Mouse (Mus musculus) midbrain, postnatal 0 days (tissue): Measurements from ENCODE around the gene Rnase4. TPM values are rescaled to one million over a fixed set of nuclear protein-coding genes. Genes with fewer than 3 reads are reported as not detected.

Experiments
- ATAC-seq: fragments of 200-750 bp; cut with Nextera tagmentation; 2 replicates; pipeline ENCODE4 v1.8.0; 2017; ENCODE audit warnings: moderate number of reproducible peaks, mild to moderate bottlenecking, moderate TSS enrichment, moderate library complexity; ENCODE audit not compliant: low FRiP score
- DNase-seq: peaks from one replicate; pipeline ENCODE4 v3.0.0-alpha.2; 2015; ENCODE audit warnings: low spot score
- H3K27ac ChIP-seq: fragments of 300-500 bp; sonication (generic); 2 replicates; pipeline ENCODE4 v1.5.1; 2014; ENCODE audit warnings: low read depth, mild to moderate bottlenecking, low read length, mixed read lengths
- H3K27me3 ChIP-seq: fragments of 300-500 bp; sonication (generic); 2 replicates; pipeline ENCODE4 v1.6.1; 2014; ENCODE audit warnings: low read length, control low read depth, mixed read lengths; ENCODE audit not compliant: insufficient read depth
- H3K36me3 ChIP-seq: fragments of 300-500 bp; sonication (generic); 2 replicates; pipeline ENCODE4 v1.6.1; 2014; ENCODE audit warnings: low read length, control low read depth, mixed read lengths; ENCODE audit not compliant: insufficient read depth
- H3K4me1 ChIP-seq: fragments of 300-500 bp; sonication (generic); 2 replicates; pipeline ENCODE4 v1.6.1; 2014; ENCODE audit warnings: mild to moderate bottlenecking, control low read depth, antibody characterized with exemption, low read length, mixed read lengths; ENCODE audit not compliant: insufficient read depth
- H3K4me2 ChIP-seq: fragments of 300-500 bp; sonication (generic); 2 replicates; pipeline ENCODE4 v1.6.1; 2014; ENCODE audit warnings: low read depth, mild to moderate bottlenecking, low read length, mixed read lengths; ENCODE audit not compliant: poor library complexity, severe bottlenecking
- H3K4me3 ChIP-seq: fragments of 300-500 bp; sonication (generic); 2 replicates; pipeline ENCODE4 v1.5.1; 2014; ENCODE audit warnings: low read depth, mild to moderate bottlenecking, low read length, moderate library complexity
- H3K9ac ChIP-seq: fragments of 300-500 bp; sonication (generic); replicated peaks from 2 replicates; pipeline ENCODE4 v1.6.1; 2014; ENCODE audit warnings: mild to moderate bottlenecking, low read length, moderate library complexity, mixed read lengths; ENCODE audit not compliant: poor library complexity, severe bottlenecking
- H3K9me3 ChIP-seq: fragments of 300-500 bp; sonication (generic); 2 replicates; pipeline ENCODE4 v1.6.1; 2016; ENCODE audit warnings: low read length, control low read depth
- CTCF ChIP-seq: IDR thresholded peaks from 2 replicates; pipeline ENCODE4 v1.5.1; 2016; ENCODE audit warnings: antibody characterized with exemption, mild to moderate bottlenecking
- WGBS: fragments of 180-500 bp; shearing (Covaris S2); extraction: QIAGEN DNeasy Blood & Tissue Kit; methylation state at CpG from one replicate; pipeline ENCODE4 v1.1.7; 2014; 5-methylcytosine and 5-hydroxymethylcytosine counted together
- polyA plus RNA-seq: library from polyadenylated mRNA; unstranded; fragments of >200 nt; fragmentation: Nextera tagmentation; extraction: Ambion mirVana; gene quantifications from 2 replicates; pipeline ENCODE4 v1.2.1, GENCODE M21; 2015
- total RNA-seq: library from RNA; depleted of rRNA; stranded (reverse); fragments of >200 nt; gene quantifications from 2 replicates; pipeline ENCODE4 v1.2.3, GENCODE M21; 2014; rRNA removed

Gene Rnase4
- total and polyA plus RNA-seq, 2 experiments from 2014 or later, result 14.9 to 29.3 TPM

- H3K36me3 ChIP-seq, result no peaks in the 10 kb centered on the region
- H3K27me3 ChIP-seq, result no peaks in the 10 kb centered on the region
- ATAC-seq (no peak), DNase-seq (no peak)
- 75% methylated on average over 5 of the region's 5 CpGs for WGBS
- TF ChIP-seq CTCF, result no peak
- H3K4me1 ChIP-seq, result no peaks in the 10 kb centered on the region
- no peaks in the 10 kb centered on the region for H3K9me3 ChIP-seq
- H3K4me2 ChIP-seq, result no peak overlapping the region
- no peak overlapping the region for H3K27ac ChIP-seq
- no peak overlapping the region for H3K9ac ChIP-seq
- H3K4me3 ChIP-seq, result no peak overlapping the region
Observed at GRCm38 (mm10) chr14:51149164-51149563, 58.3 kb downstream of the Rnase4 start.

GRCm38 (mm10) chr14:51150206-51150831 is 59.4 kb downstream of the Rnase4 start:
- H3K4me1 ChIP-seq, result no peaks in the 10 kb centered on the region
- H3K9me3 ChIP-seq, result no peaks in the 10 kb centered on the region
- no peak overlapping the region for H3K27ac ChIP-seq
- WGBS, result 93% methylated on average over 3 of the region's 3 CpGs
- no peak for ATAC-seq
- H3K36me3 ChIP-seq, result no peaks in the 10 kb centered on the region
- no peak overlapping the region for H3K4me2 ChIP-seq
- no peak overlapping the region for H3K9ac ChIP-seq
- DNase-seq, result no peak
- no peak for TF ChIP-seq CTCF
- no peaks in the 10 kb centered on the region for H3K27me3 ChIP-seq
- H3K4me3 ChIP-seq, result no peak overlapping the region

- Histone ChIP-seq H3K27me3 (no peaks in the 10 kb centered on the region), H3K4me2 (no peak overlapping the region), H3K4me1 (no peaks in the 10 kb centered on the region), H3K4me3 (no peak overlapping the region), H3K27ac (no peak overlapping the region), H3K36me3 (no peaks in the 10 kb centered on the region), H3K9ac (no peak overlapping the region), H3K9me3 (no peaks in the 10 kb centered on the region)
- DNase-seq (no peak), ATAC-seq (no peak)
- TF ChIP-seq CTCF, result no peak
- WGBS, result 88% methylated on average over 5 of the region's 5 CpGs
Observed at GRCm38 (mm10) chr14:51152249-51152870, 61.5 kb downstream of the Rnase4 start.

Other genes starting within 250 kb of the Rnase4 start
- gene Tep1, start 220.5 kb upstream of the Rnase4 start, total RNA-seq, result 4.9 and 7.2 TPM in 2 replicates
- 1.9 and 2.2 TPM in 2 replicates for gene Tep1, start 220.5 kb upstream of the Rnase4 start, polyA plus RNA-seq
- 3.8 and 5.0 TPM in 2 replicates for gene Klhl33, start 193.6 kb upstream of the Rnase4 start, total RNA-seq
- gene Klhl33, start 193.6 kb upstream of the Rnase4 start, polyA plus RNA-seq, result 2.4 and 2.9 TPM in 2 replicates
- 43.7 and 83.3 TPM in 2 replicates for gene Osgep, start 166.2 kb upstream of the Rnase4 start, total RNA-seq
- 64.9 and 70.4 TPM in 2 replicates for gene Osgep, start 166.2 kb upstream of the Rnase4 start, polyA plus RNA-seq
- gene Apex1, start 166.1 kb upstream of the Rnase4 start, total RNA-seq, result 79.9 and 84.1 TPM in 2 replicates
- 150 and 162 TPM in 2 replicates for gene Apex1, start 166.1 kb upstream of the Rnase4 start, polyA plus RNA-seq
- 65.4 and 105 TPM in 2 replicates for gene Pip4p1, start 160.2 kb upstream of the Rnase4 start, total RNA-seq
- gene Pip4p1, start 160.2 kb upstream of the Rnase4 start, polyA plus RNA-seq, result 98.4 and 99.4 TPM in 2 replicates
- gene Pnp, start 160.0 kb upstream of the Rnase4 start, total RNA-seq, result 18.8 and 35.9 TPM in 2 replicates
- 12.5 and 14.4 TPM in 2 replicates for gene Pnp, start 160.0 kb upstream of the Rnase4 start, polyA plus RNA-seq
- 0.82 and 8.3 TPM in 2 replicates for gene Gm49342, start 146.6 kb upstream of the Rnase4 start, total RNA-seq
- 0.70 and 0.75 TPM in 2 replicates for gene Gm49342, start 146.6 kb upstream of the Rnase4 start, polyA plus RNA-seq
- 1.1 and 1.4 TPM in 2 replicates for gene Pnp2, start 135.1 kb upstream of the Rnase4 start, total RNA-seq
- 1.4 and 1.8 TPM in 2 replicates for gene Pnp2, start 135.1 kb upstream of the Rnase4 start, polyA plus RNA-seq
- not detected in 2 replicates for gene Rnase10, start 83.3 kb upstream of the Rnase4 start, total RNA-seq
- 0.13 TPM in 1 of 2 replicates, not detected in the other for gene Rnase10, start 83.3 kb upstream of the Rnase4 start, polyA plus RNA-seq
- gene Rnase9, start 49.2 kb upstream of the Rnase4 start, total RNA-seq, result not detected in 2 replicates
- gene Rnase9, start 49.2 kb upstream of the Rnase4 start, polyA plus RNA-seq, result not detected in 2 replicates
- not detected in 2 replicates for gene Rnase11, start 40.9 kb upstream of the Rnase4 start, total RNA-seq
- gene Rnase11, start 40.9 kb upstream of the Rnase4 start, polyA plus RNA-seq, result not detected in 2 replicates
- gene Rnase12, start 33.4 kb upstream of the Rnase4 start, total RNA-seq, result not detected in 2 replicates
- not detected in 2 replicates for gene Rnase12, start 33.4 kb upstream of the Rnase4 start, polyA plus RNA-seq
- 0.66 TPM in 1 of 2 replicates, not detected in the other for gene Olfr750, start 16.6 kb upstream of the Rnase4 start, total RNA-seq
- 0.02 and 0.07 TPM in 2 replicates for gene Olfr750, start 16.6 kb upstream of the Rnase4 start, polyA plus RNA-seq
- gene Ang, start 73 bp downstream of the Rnase4 start, total RNA-seq, result 2.1 and 3.2 TPM in 2 replicates
- gene Ang, start 73 bp downstream of the Rnase4 start, polyA plus RNA-seq, result 2.3 and 3.3 TPM in 2 replicates
- gene Eddm3b, start 23.3 kb downstream of the Rnase4 start, total RNA-seq, result not detected in 2 replicates
- 0.11 TPM in 1 of 2 replicates, not detected in the other for gene Eddm3b, start 23.3 kb downstream of the Rnase4 start, polyA plus RNA-seq
- gene Rnase6, start 32.8 kb downstream of the Rnase4 start, total RNA-seq, result 1.3 and 2.5 TPM in 2 replicates
- 1.9 and 2.5 TPM in 2 replicates for gene Rnase6, start 32.8 kb downstream of the Rnase4 start, polyA plus RNA-seq
- gene Rnase1, start 55.7 kb downstream of the Rnase4 start, total RNA-seq, result 1.0 TPM in 1 of 2 replicates, not detected in the other
- 0.34 and 0.78 TPM in 2 replicates for gene Rnase1, start 55.7 kb downstream of the Rnase4 start, polyA plus RNA-seq
- gene Rnase2b, start 71.2 kb downstream of the Rnase4 start, total RNA-seq, result not detected in 2 replicates
- gene Rnase2b, start 71.2 kb downstream of the Rnase4 start, polyA plus RNA-seq, result not detected in 2 replicates
- gene Ang2, start 108.1 kb downstream of the Rnase4 start, total RNA-seq, result not detected in 2 replicates
- not detected in 2 replicates for gene Ang2, start 108.1 kb downstream of the Rnase4 start, polyA plus RNA-seq
- gene Ear14, start 112.3 kb downstream of the Rnase4 start, total RNA-seq, result not detected in 2 replicates
- not detected in 2 replicates for gene Ear14, start 112.3 kb downstream of the Rnase4 start, polyA plus RNA-seq
- gene Rnase2a, start 165.0 kb downstream of the Rnase4 start, total RNA-seq, result not detected in 2 replicates
- not detected in 2 replicates for gene Rnase2a, start 165.0 kb downstream of the Rnase4 start, polyA plus RNA-seq